Mouse (Mus musculus) intestine, embryonic 16.5 days (tissue): ENCODE data around the gene Clcc1. TPM values are rescaled to one million over a fixed set of nuclear protein-coding genes. Genes with fewer than 3 reads are reported as not detected.
A peak's percentile ranks its signal among the peaks of the same experiment; 100 is the strongest.
"Not testable (repeated sequence)": the region's sequence is repeated elsewhere in the genome, so short reads cannot be mapped to it uniquely, and the experiment has no call there.

ENCODE experiments used
- ATAC-seq: fragments of 200-750 bp; cut with Nextera tagmentation; 2 replicates; pipeline ENCODE4 v1.8.0; 2017; ENCODE audit warnings: moderate TSS enrichment, moderate library complexity
- H3K27ac ChIP-seq: fragments of 300-500 bp; sonication (generic); 2 replicates; pipeline ENCODE4 v1.5.1; 2014; ENCODE audit warnings: mild to moderate bottlenecking, low read length
- H3K27me3 ChIP-seq: fragments of 300-500 bp; sonication (generic); replicated peaks from 2 replicates; pipeline ENCODE4 v1.6.1; 2014; ENCODE audit warnings: low read length, control low read depth, mixed read lengths; ENCODE audit not compliant: control insufficient read depth, insufficient read depth
- H3K36me3 ChIP-seq: fragments of 300-500 bp; sonication (generic); 2 replicates; pipeline ENCODE4 v1.6.1; 2014; ENCODE audit warnings: low read length, control low read depth; ENCODE audit not compliant: control insufficient read depth, insufficient read depth
- H3K4me1 ChIP-seq: fragments of 300-500 bp; sonication (generic); 2 replicates; pipeline ENCODE4 v1.6.1; 2014; ENCODE audit warnings: low read length, control low read depth, mixed read lengths; ENCODE audit not compliant: control insufficient read depth, insufficient read depth
- H3K4me2 ChIP-seq: fragments of 300-500 bp; sonication (generic); 2 replicates; pipeline ENCODE4 v1.6.1; 2014; ENCODE audit warnings: low read depth, low read length, control low read depth
- H3K4me3 ChIP-seq: fragments of 300-500 bp; sonication (generic); 2 replicates; pipeline ENCODE4 v1.5.1; 2014; ENCODE audit warnings: mild to moderate bottlenecking, low read length
- H3K9ac ChIP-seq: fragments of 300-500 bp; sonication (generic); 2 replicates; pipeline ENCODE4 v1.6.1; 2014; ENCODE audit warnings: low read depth, low read length
- H3K9me3 ChIP-seq: fragments of 300-500 bp; sonication (generic); 2 replicates; pipeline ENCODE4 v1.6.1; 2016; ENCODE audit warnings: low read length, control low read depth; ENCODE audit not compliant: control insufficient read depth
- WGBS: fragments of 180-500 bp; shearing (Covaris S2); extraction: QIAGEN DNeasy Blood & Tissue Kit; methylation state at CpG from one replicate; pipeline ENCODE4 v1.1.7; 2014; 5-methylcytosine and 5-hydroxymethylcytosine counted together
- polyA plus RNA-seq: library from polyadenylated mRNA; unstranded; fragments of >200 nt; fragmentation: Nextera tagmentation; extraction: Ambion mirVana; gene quantifications from 2 replicates; pipeline ENCODE4 v1.2.1, GENCODE M21; 2015

Gene Clcc1
- polyA plus RNA-seq, 1 experiment from 2014 or later = 62.6 TPM

DNA sequence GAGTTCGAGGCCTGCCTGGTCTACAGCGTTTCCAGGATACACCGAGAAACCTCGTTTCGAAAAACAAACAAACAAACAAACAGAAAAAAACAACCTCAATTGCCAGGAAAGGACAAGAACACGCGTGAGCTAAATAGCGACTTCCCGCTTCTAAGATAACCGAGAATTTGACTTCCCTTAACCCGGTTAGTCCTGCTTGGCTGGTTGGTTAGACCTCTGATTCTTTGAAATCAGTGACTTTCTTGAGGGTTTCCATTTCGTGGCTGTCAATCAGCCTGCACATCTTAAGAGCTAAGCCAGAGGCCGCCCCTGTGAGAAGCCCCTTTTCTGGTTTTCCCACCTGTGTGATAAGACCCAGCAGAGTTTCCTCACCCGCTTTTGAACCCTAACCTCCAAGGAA lies 853 bp downstream of the Clcc1 start:
- ATAC-seq = no peak
- WGBS = 24% methylated on average over 14 of the region's 14 CpGs

GRCm38 (mm10) chr3:108655486-108655885 lies 1.8 kb downstream of the Clcc1 start:
- H3K27ac ChIP-seq = no peak overlapping the region
- ATAC-seq = no peak
- no peaks in the 10 kb centered on the region for H3K27me3 ChIP-seq
- no peak overlapping the region for H3K9ac ChIP-seq
- no peaks in the 10 kb centered on the region for H3K9me3 ChIP-seq
- H3K4me1 ChIP-seq = peaks cover 9% of the 10 kb centered on the region
- 86% methylated on average over 7 of the region's 7 CpGs for WGBS
- no peaks in the 10 kb centered on the region for H3K36me3 ChIP-seq
- no peak overlapping the region for H3K4me2 ChIP-seq
- no peak overlapping the region for H3K4me3 ChIP-seq

More for the DNA sequence above, 853 bp downstream of the Clcc1 start:
- no peaks in the 10 kb centered on the region for H3K9me3 ChIP-seq
- peak overlapping the region; percentile 92 for H3K4me3 ChIP-seq
- H3K4me1 ChIP-seq = peaks cover 9% of the 10 kb centered on the region
- H3K27me3 ChIP-seq = no peaks in the 10 kb centered on the region
- H3K27ac ChIP-seq = no peak overlapping the region
- no peaks in the 10 kb centered on the region for H3K36me3 ChIP-seq
- peak overlapping the region; percentile 73 for H3K4me2 ChIP-seq
- H3K9ac ChIP-seq = peak overlapping the region; percentile 98

- no peaks in the 10 kb centered on the region for H3K27me3 ChIP-seq
- H3K4me3 ChIP-seq = no peak overlapping the region
- H3K4me2 ChIP-seq = no peak overlapping the region
- H3K27ac ChIP-seq = no peak overlapping the region
- peaks cover 9% of the 10 kb centered on the region for H3K4me1 ChIP-seq
- H3K9ac ChIP-seq = no peak overlapping the region
- WGBS = 90% methylated on average over 9 of the region's 9 CpGs
- H3K36me3 ChIP-seq = peaks cover 4% of the 10 kb centered on the region
- H3K9me3 ChIP-seq = no peaks in the 10 kb centered on the region
- ATAC-seq = no peak
Measured at GRCm38 (mm10) chr3:108658612-108659011, 4.9 kb downstream of the Clcc1 start.

GRCm38 (mm10) chr3:108660941-108661340 lies 7.2 kb downstream of the Clcc1 start:
- Histone ChIP-seq H3K27ac (no peak overlapping the region), H3K9ac (no peak overlapping the region), H3K4me2 (no peak overlapping the region), H3K27me3 (no peaks in the 10 kb centered on the region), H3K36me3 (peaks cover 8% of the 10 kb centered on the region), H3K9me3 (no peaks in the 10 kb centered on the region), H3K4me1 (no peaks in the 10 kb centered on the region), H3K4me3 (no peak overlapping the region)
- ATAC-seq = no peak
- WGBS = 75% methylated on average over 1 of the region's 1 CpGs

DNA sequence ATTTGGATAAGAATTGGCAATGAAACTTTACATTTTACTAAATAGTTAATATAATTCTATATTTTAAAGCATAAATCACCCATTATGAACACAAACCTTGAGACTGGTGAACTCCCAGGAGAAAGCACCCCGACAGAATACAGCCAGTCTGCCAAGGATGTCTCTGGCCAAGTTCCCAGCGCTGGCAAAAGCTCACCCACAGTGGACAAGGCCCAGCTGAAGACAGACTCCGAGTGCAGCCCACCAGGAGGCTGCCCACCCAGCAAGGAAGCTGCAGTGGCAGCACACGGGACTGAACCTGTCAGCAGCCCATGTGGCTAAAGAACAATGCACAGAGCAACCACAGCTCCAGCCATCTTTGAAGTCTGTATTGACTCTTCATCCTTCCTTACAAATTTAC lies 22.9 kb downstream of the Clcc1 start:
- Histone ChIP-seq H3K9ac (no peak overlapping the region), H3K27ac (no peak overlapping the region), H3K4me1 (no peaks in the 10 kb centered on the region), H3K36me3 (peaks cover 22% of the 10 kb centered on the region), H3K27me3 (no peaks in the 10 kb centered on the region), H3K9me3 (no peaks in the 10 kb centered on the region), H3K4me3 (no peak overlapping the region), H3K4me2 (no peak overlapping the region)
- WGBS = 71% methylated on average over 4 of the region's 4 CpGs
- no peak for ATAC-seq

GRCm38 (mm10) chr3:108681004-108681403 lies 27.3 kb downstream of the Clcc1 start:
- H3K27me3 ChIP-seq = no peaks in the 10 kb centered on the region
- H3K27ac ChIP-seq = no peak overlapping the region
- H3K4me3 ChIP-seq = no peak overlapping the region
- ATAC-seq = no peak
- H3K4me2 ChIP-seq = no peak overlapping the region
- no peak overlapping the region for H3K9ac ChIP-seq
- peaks cover 24% of the 10 kb centered on the region for H3K36me3 ChIP-seq
- WGBS = 80% methylated on average over 4 of the region's 4 CpGs
- H3K9me3 ChIP-seq = no peaks in the 10 kb centered on the region
- no peaks in the 10 kb centered on the region for H3K4me1 ChIP-seq

- H3K9me3 ChIP-seq, H3K9ac ChIP-seq, H3K4me1 ChIP-seq, H3K4me2 ChIP-seq, H3K27ac ChIP-seq, ATAC-seq, H3K27me3 ChIP-seq, H3K4me3 ChIP-seq: not testable (repeated sequence)
- H3K36me3 ChIP-seq = peaks cover 24% of the 10 kb centered on the region
- 93% methylated on average over 5 of the region's 5 CpGs for WGBS
Measured at GRCm38 (mm10) chr3:108683597-108683996, 29.9 kb downstream of the Clcc1 start.

DNA sequence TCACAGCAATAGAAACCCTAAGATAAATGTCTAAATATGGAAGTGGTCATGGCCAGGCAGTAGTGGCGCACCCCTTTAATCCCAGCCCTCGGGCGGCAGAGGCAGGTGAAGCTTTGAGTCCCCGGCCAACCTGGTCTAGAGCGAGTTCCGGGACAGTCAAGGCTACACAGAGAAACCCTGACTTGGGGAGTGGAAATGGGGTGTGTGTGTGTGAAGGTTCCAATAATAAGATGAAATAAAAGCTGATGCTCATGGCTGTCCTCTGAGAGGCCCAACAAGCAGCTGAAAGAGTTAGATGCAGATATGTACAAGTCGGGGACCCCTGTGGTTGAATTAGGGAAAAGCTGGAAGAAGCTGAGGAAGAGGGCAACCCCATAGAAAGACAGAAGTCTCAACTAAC lies 32.0 kb downstream of the Clcc1 start:
- no peak for ATAC-seq
- no peak overlapping the region for H3K27ac ChIP-seq
- no peaks in the 10 kb centered on the region for H3K27me3 ChIP-seq
- H3K9ac ChIP-seq = no peak overlapping the region
- H3K4me1 ChIP-seq = no peaks in the 10 kb centered on the region
- no peak overlapping the region for H3K4me2 ChIP-seq
- no peaks in the 10 kb centered on the region for H3K9me3 ChIP-seq
- no peak overlapping the region for H3K4me3 ChIP-seq
- H3K36me3 ChIP-seq = peaks cover 24% of the 10 kb centered on the region
- WGBS = 98% methylated on average over 7 of the region's 7 CpGs

DNA sequence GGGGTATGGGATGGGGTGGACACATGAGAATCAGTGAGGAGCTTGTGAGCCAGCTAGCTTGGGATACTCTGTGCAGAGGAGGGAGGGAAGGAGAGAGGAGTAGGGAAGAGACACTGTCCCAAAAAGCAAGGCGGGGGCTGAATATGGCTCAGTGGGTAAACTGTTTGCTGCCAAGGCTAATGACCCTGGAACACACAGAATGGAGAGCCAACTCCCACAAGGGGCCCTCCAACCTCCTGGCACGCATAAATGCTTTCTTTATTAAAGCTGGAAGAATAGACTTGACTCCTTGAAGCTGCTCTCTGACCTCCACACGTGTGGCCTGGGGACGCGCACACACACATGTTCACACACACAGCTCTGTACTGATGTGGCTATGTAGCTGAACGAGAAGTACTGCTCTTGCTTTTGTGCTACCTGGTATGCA lies 35.3 kb downstream of the Clcc1 start:
- 88% methylated on average over 6 of the region's 6 CpGs for WGBS
- Histone ChIP-seq H3K27me3 (no peaks in the 10 kb centered on the region), H3K9ac (no peak overlapping the region), H3K4me1 (no peaks in the 10 kb centered on the region), H3K27ac (no peak overlapping the region), H3K9me3 (no peaks in the 10 kb centered on the region), H3K36me3 (peaks cover 11% of the 10 kb centered on the region; the same call in 1 of the 2 replicates), H3K4me2 (no peak overlapping the region), H3K4me3 (no peak overlapping the region)
- no peak for ATAC-seq

DNA sequence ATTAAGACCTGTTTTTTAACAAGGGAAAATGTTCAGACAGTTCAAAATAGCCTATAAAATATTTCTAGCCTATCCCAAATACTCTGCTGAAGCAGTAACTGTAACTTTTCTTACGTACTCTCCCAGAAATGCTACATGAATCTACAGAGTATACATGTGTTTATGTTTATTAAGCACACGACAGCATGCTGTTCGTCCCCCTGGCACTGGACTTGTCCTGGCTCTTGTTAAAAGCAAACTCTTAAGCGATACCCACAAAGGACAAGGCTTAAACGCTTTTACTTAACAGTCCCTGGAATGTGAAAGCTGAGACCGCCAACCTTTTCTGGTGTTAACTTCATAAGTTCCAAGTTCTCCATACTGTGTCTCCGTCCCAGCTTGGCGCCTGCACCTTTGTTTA lies 35.7 kb downstream of the Clcc1 start:
- Histone ChIP-seq H3K4me1 (no peaks in the 10 kb centered on the region), H3K4me2 (no peak overlapping the region), H3K9me3 (no peaks in the 10 kb centered on the region), H3K27me3 (no peaks in the 10 kb centered on the region), H3K36me3 (peaks cover 11% of the 10 kb centered on the region; the same call in 1 of the 2 replicates), H3K9ac (no peak overlapping the region), H3K27ac (no peak overlapping the region), H3K4me3 (no peak overlapping the region)
- 88% methylated on average over 8 of the region's 8 CpGs for WGBS
- no peak for ATAC-seq
